Mouse (Mus musculus) cerebellum, adult 2 months (tissue): Measurements from ENCODE around the gene Krtap4-2.
"Not testable (repeated sequence)": the region's sequence is repeated elsewhere in the genome, so short reads cannot be mapped to it uniquely, and the experiment has no call there.

Source experiments
- CTCF ChIP-seq: fragments of 200-500 bp; IDR thresholded peaks from 2 replicates; pipeline ENCODE4 v1.5.1; 2011; ENCODE audit warnings: low read depth, mild to moderate bottlenecking, control low read depth, low read length, moderate library complexity, borderline replicate concordance; ENCODE audit not compliant: insufficient read depth
- POLR2A ChIP-seq: fragments of 200-500 bp; IDR thresholded peaks from 2 replicates; pipeline ENCODE4 v1.6.1; 2011; ENCODE audit warnings: low read length, control low read depth, borderline replicate concordance; ENCODE audit not compliant: insufficient read depth

- TF ChIP-seq POLR2A, CTCF: not testable (repeated sequence)
These were observed 24.8 kb downstream of the Krtap4-2 start, which contains the start of gene Gm11937 for GRCm38 (mm10) chr11:99610089-99610488.
